Mouse (Mus musculus): ENCODE results near the gene Gmeb2. TPM values are rescaled to one million over a fixed set of nuclear protein-coding genes. Genes with fewer than 3 reads are reported as not detected.

Gene Gmeb2
- 7.2 and 8.2 TPM in 2 replicates for polyA plus RNA-seq (2015; fragmentation: Nextera tagmentation; extraction: Ambion mirVana)

GRCm38 (mm10) chr2:181287958-181288350 lies at the start of gene Gmeb2:
TSS of gene Gmeb2 (minus strand) at chr2:181288035.

GRCm38 (mm10) chr2:181319248-181320102 lies 31.6 kb upstream of the Gmeb2 start, which contains the start of gene Rtel1:
TSS of gene Rtel1 (plus strand) at chr2:181319739.

GRCm38 (mm10) chr2:181314080-181314810 lies 26.4 kb upstream of the Gmeb2 start, which contains the start of gene Stmn3:
TSS of gene Stmn3 (minus strand) at chr2:181314500.

GRCm38 (mm10) chr2:181241602-181242313 lies 46.1 kb downstream of the Gmeb2 start, which contains the start of gene Helz2:
TSS of gene Helz2 (minus strand) at chr2:181242027.

GRCm38 (mm10) chr2:181219538-181220216 lies 68.2 kb downstream of the Gmeb2 start, which contains the start of gene Fndc11:
TSS of gene Fndc11 (plus strand) at chr2:181220013.

GRCm38 (mm10) chr2:181213021-181213445 lies 74.8 kb downstream of the Gmeb2 start, which contains the start of gene Srms:
TSS of gene Srms (minus strand) at chr2:181213185.

GRCm38 (mm10) chr2:181202422-181202821 lies 85.4 kb downstream of the Gmeb2 start, which contains the start of gene Ptk6:
TSS of gene Ptk6 (minus strand) at chr2:181202789.

Other genes with a start within 250 kb of the Gmeb2 start
- gene Chrna4, start 244.5 kb downstream of the Gmeb2 start, polyA plus RNA-seq (2015; fragmentation: Nextera tagmentation; extraction: Ambion mirVana): 3.1 and 5.4 TPM in 2 replicates
- 3.5 and 8.4 TPM in 2 replicates for gene Kcnq2, start 152.7 kb downstream of the Gmeb2 start, polyA plus RNA-seq (2015; fragmentation: Nextera tagmentation; extraction: Ambion mirVana)
- 2.8 and 7.1 TPM in 2 replicates for gene Eef1a2, start 131.0 kb downstream of the Gmeb2 start, polyA plus RNA-seq (2015; fragmentation: Nextera tagmentation; extraction: Ambion mirVana)
- 216 TPM in 2 replicates for gene Ppdpf, start 100.8 kb downstream of the Gmeb2 start, polyA plus RNA-seq (2015; fragmentation: Nextera tagmentation; extraction: Ambion mirVana)
- gene Ptk6, start 85.2 kb downstream of the Gmeb2 start, polyA plus RNA-seq (2015; fragmentation: Nextera tagmentation; extraction: Ambion mirVana): 0.05 TPM in 1 of 2 replicates, not detected in the other
- gene Srms, start 74.8 kb downstream of the Gmeb2 start, polyA plus RNA-seq (2015; fragmentation: Nextera tagmentation; extraction: Ambion mirVana): 0.25 and 0.57 TPM in 2 replicates
- 0.41 TPM in 1 of 2 replicates, not detected in the other for gene Fndc11, start 68.0 kb downstream of the Gmeb2 start, polyA plus RNA-seq (2015; fragmentation: Nextera tagmentation; extraction: Ambion mirVana)
- 0.93 and 1.5 TPM in 2 replicates for gene Helz2, start 46.0 kb downstream of the Gmeb2 start, polyA plus RNA-seq (2015; fragmentation: Nextera tagmentation; extraction: Ambion mirVana)
- gene Stmn3, start 26.5 kb upstream of the Gmeb2 start, polyA plus RNA-seq (2015; fragmentation: Nextera tagmentation; extraction: Ambion mirVana): 90.5 and 285 TPM in 2 replicates
- gene Rtel1, start 31.7 kb upstream of the Gmeb2 start, polyA plus RNA-seq (2015; fragmentation: Nextera tagmentation; extraction: Ambion mirVana): 12.9 and 16.5 TPM in 2 replicates
- gene Zgpat, start 76.9 kb upstream of the Gmeb2 start, polyA plus RNA-seq (2015; fragmentation: Nextera tagmentation; extraction: Ambion mirVana): 16.2 and 28.2 TPM in 2 replicates
- gene Arfrp1, start 77.4 kb upstream of the Gmeb2 start, polyA plus RNA-seq (2015; fragmentation: Nextera tagmentation; extraction: Ambion mirVana): 31.9 and 39.6 TPM in 2 replicates
- gene Lime1, start 92.0 kb upstream of the Gmeb2 start, polyA plus RNA-seq (2015; fragmentation: Nextera tagmentation; extraction: Ambion mirVana): 9.4 and 10.7 TPM in 2 replicates
- gene Zbtb46, start 171.4 kb upstream of the Gmeb2 start, polyA plus RNA-seq (2015; fragmentation: Nextera tagmentation; extraction: Ambion mirVana): 12.8 and 16.5 TPM in 2 replicates
- gene Abhd16b, start 205.2 kb upstream of the Gmeb2 start, polyA plus RNA-seq (2015; fragmentation: Nextera tagmentation; extraction: Ambion mirVana): 0.26 TPM in 1 of 2 replicates, not detected in the other
- gene Tpd52l2, start 209.1 kb upstream of the Gmeb2 start, polyA plus RNA-seq (2015; fragmentation: Nextera tagmentation; extraction: Ambion mirVana): 209 and 229 TPM in 2 replicates
- gene Dnajc5, start 232.4 kb upstream of the Gmeb2 start, polyA plus RNA-seq (2015; fragmentation: Nextera tagmentation; extraction: Ambion mirVana): 47.4 and 56.3 TPM in 2 replicates

Measured in adrenal gland, postnatal 0 days (tissue).